Mouse (Mus musculus): Measurements from ENCODE around the gene Tbc1d15. TPM values are rescaled to one million over a fixed set of nuclear protein-coding genes. Genes with fewer than 3 reads are reported as not detected.

Tbc1d15 gene
- 66.4 TPM for polyA plus RNA-seq (2014; fragmentation: Illumina TruSeq; extraction: RNeasy Lipid Tissue Mini Kit (QIAGEN cat#74804); ENCODE audit: low read depth, low replicate concordance)

DNA sequence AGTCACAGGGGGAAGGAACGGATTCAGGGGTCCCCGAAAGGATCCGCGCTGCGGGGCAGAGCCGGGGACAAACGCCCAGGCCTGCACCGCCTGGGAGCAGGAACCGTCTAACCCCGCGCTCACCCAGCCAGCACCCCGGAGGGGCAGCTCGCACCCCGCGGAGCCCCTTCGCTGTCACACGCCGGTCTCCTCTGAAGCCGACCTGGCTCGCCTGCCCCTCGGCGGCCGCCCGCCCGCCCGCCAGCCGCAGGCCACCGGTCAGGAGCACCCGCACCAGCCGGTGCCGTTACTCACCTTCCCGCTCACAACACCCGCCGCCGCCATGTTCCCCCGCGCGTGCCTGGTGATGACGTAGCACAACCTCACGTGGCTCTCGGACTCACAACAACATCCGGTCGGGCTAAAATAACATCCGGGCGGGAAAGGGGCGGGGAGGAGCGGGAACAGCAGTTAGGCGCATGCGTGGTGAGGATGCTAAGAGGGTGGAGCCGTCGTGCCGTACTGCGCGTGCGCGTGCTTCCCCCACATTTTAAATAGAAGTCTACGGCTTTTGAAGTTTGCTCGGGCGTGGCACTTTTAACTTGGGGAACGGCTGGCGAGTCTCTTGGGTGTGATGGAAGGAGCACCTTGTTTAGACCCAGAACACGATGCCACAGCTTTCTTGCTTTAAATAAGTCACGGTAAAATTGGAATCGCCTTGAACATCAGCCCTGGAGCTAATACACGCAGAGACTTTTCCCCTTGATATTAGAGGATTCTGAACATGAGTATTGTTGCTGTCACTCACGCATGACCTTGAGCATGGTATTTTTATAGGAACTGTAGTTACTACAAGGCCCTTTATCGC is at the start of gene Tbc1d15:
TSS of gene Tbc1d15 (minus strand) at position 380 of the 847 bp plus-strand sequence.

DNA sequence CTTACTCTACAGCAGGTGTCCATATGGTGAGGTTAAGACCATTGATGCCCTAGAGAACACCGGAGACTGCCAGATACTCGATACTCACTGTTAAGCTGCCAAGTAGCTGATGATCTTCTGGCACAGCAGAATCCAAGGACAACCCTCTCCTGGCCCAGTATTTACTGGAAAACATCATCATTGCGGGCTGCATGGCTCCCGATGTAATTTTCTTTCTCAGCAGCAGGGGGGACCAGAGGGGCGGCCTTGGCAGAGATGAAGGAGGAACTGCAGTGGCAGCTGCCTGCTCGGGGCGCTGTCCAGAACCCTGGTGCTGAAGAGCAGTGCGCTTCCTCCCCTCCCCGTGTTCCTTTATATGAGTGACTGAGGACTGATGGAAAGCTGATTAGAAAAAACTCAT is 66.6 kb downstream of the Tbc1d15 start, which contains the start of gene Tph2:
TSS of gene Tph2 (minus strand) at position 326 of the 400 bp plus-strand sequence.

Other genes starting within 250 kb of the Tbc1d15 start
- gene Tph2, start 66.4 kb downstream of the Tbc1d15 start, polyA plus RNA-seq (2014; fragmentation: Illumina TruSeq; extraction: RNeasy Lipid Tissue Mini Kit (QIAGEN cat#74804); ENCODE audit: low read depth, low replicate concordance) = not detected
- gene Rab21, start 64.1 kb upstream of the Tbc1d15 start, polyA plus RNA-seq (2014; fragmentation: Illumina TruSeq; extraction: RNeasy Lipid Tissue Mini Kit (QIAGEN cat#74804); ENCODE audit: low read depth, low replicate concordance) = 38.0 TPM
- 48.6 TPM for gene Tmem19, start 111.0 kb upstream of the Tbc1d15 start, polyA plus RNA-seq (2014; fragmentation: Illumina TruSeq; extraction: RNeasy Lipid Tissue Mini Kit (QIAGEN cat#74804); ENCODE audit: low read depth, low replicate concordance)
- gene Thap2, start 133.0 kb upstream of the Tbc1d15 start, polyA plus RNA-seq (2014; fragmentation: Illumina TruSeq; extraction: RNeasy Lipid Tissue Mini Kit (QIAGEN cat#74804); ENCODE audit: low read depth, low replicate concordance) = 9.4 TPM
- gene Zfc3h1, start 133.5 kb upstream of the Tbc1d15 start, polyA plus RNA-seq (2014; fragmentation: Illumina TruSeq; extraction: RNeasy Lipid Tissue Mini Kit (QIAGEN cat#74804); ENCODE audit: low read depth, low replicate concordance) = 87.6 TPM

Data from liver, adult 10 weeks (tissue).